Mouse (Mus musculus): ENCODE measurements around the gene Tulp4. TPM values are rescaled to one million over a fixed set of nuclear protein-coding genes. Genes with fewer than 3 reads are reported as not detected.

Tulp4 gene
- polyA plus RNA-seq (2012; rRNA removed) = 67.0 and 70.0 TPM in 2 replicates

DNA sequence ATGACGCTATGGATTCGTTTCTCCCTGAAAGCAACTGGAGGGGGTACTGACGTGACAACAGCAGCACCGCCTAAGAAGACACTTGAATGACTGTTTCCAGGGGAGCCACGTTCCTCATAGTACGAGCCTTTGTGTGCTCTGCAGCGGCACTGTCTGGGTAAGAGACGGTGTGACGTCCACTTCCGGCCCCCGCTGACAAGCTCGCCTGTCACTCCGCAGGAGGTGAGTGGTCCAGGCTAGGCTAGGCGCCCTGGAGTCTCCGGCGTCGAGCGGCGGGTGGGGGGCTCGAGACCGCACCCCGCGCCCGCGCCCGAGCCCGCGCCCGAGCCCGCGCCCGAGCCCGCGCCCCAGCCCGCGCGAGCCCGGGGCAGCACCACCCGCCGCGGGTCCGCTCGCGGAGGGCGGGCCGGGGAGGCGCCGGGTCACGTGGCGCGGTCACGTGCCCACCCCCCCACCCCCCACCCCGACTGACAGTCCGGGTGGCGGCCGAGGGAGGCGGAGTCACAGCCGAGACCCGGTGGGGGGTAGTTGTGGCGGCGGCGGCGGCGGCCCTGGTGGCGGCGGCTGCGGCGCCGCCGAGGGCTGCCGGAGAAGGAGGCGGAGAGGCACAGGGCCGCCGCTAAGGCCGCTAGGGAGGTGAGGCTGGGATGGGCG lies at the start of gene Tulp4:
Gene Tulp4, plus strand, starts transcription at position 77 of the 654 bp plus-strand sequence.
- WGBS = 1% methylated on average over 63 of the region's 76 CpGs
- TF ChIP-seq CTCF (IDR thresholded peaks at IDR 0.05; ENCODE audit: insufficient read depth, low read length) (no peak), POLR2A (IDR thresholded peaks at IDR 0.05; ENCODE audit: borderline replicate concordance, extremely low read depth, low read depth, low read length) (peak; percentile 76; the same call in 1 of the 2 replicates)
- Histone ChIP-seq H3K4me3 (replicated peaks; ENCODE audit: extremely low read depth, low read depth, low read length) (peak within 1 kb of the TSS; percentile 98), H3K4me1 (ENCODE audit: control insufficient read depth, insufficient read depth, low read length) (peaks cover 4% of the 10 kb centered on the region; the same call in 1 of the 2 replicates)
- DNase-seq = peak; percentile 85

DNA sequence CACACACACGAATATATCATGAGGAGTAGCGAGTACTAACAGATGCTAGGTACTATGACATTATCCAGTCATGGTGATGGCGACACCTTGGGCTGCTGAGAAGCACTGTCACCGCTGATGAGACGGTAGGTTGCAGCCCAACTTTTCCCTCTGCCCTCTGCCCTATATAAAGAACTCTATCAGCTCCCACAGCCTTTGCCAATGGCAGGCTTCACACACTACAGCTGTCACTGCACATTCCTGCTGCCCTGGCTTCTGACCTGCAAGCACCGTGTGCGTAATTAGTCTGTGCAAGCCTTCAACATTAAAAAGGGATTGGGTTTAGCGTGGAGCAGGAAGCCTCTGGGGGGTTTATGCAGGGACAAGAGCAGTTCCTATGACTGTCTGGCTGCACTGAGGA lies 43.4 kb upstream of the Tulp4 start:
- Histone ChIP-seq H3K4me3 (replicated peaks; ENCODE audit: extremely low read depth, low read depth, low read length) (no peak overlapping the region), H3K4me1 (ENCODE audit: control insufficient read depth, insufficient read depth, low read length) (no peaks in the 10 kb centered on the region)
- 79% methylated on average over 8 of the region's 8 CpGs for WGBS
- no peak for DNase-seq
- TF ChIP-seq CTCF (IDR thresholded peaks at IDR 0.05; ENCODE audit: insufficient read depth, low read length) = no peak
- TF ChIP-seq POLR2A (IDR thresholded peaks at IDR 0.05; ENCODE audit: borderline replicate concordance, extremely low read depth, low read depth, low read length) = no peak

DNA sequence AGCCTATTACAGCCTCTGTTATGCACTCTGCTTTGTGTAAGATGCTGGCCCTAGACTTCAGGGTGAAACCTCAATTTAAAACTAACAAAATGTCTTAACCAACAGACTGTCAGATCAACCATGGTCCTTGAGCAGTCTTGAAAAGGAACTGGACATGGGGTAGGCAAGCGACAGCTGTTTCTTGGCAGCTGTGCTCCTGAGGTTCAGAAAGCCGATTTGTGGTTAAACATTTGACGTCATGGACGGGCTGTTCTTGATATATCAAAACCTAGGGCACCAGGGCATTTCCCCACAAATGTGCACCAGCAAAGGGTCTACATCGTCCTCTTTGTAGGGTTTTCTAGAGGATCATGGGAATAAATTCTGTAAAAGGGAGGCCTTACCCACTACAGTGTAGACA lies 42.7 kb upstream of the Tulp4 start:
- DNase-seq = no peak
- TF ChIP-seq CTCF (IDR thresholded peaks at IDR 0.05; ENCODE audit: insufficient read depth, low read length) (no peak), POLR2A (IDR thresholded peaks at IDR 0.05; ENCODE audit: borderline replicate concordance, extremely low read depth, low read depth, low read length) (no peak)
- WGBS = 78% methylated on average over 5 of the region's 5 CpGs
- Histone ChIP-seq H3K4me1 (ENCODE audit: control insufficient read depth, insufficient read depth, low read length) (no peaks in the 10 kb centered on the region), H3K4me3 (replicated peaks; ENCODE audit: extremely low read depth, low read depth, low read length) (no peak overlapping the region)

DNA sequence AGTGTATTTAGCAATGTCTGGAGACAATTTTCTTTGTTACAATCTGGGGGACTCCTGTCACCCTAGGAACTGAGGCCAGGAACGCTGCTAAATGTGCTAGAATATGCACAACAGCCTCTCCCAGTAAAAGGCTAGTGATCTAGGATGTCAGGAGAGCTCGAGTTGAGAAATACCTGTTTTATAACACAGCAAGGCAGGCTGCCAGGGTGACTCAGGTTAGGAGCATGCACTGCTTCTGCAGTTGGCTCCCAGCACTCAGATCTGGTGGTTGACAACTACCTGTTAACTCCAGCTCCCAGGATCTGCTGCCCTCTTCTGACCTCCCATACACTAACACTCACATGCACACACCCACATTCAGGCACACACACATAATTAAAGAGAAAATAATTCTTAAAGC lies 40.2 kb upstream of the Tulp4 start:
- H3K4me3 ChIP-seq (replicated peaks; ENCODE audit: extremely low read depth, low read depth, low read length) = no peak overlapping the region
- H3K4me1 ChIP-seq (ENCODE audit: control insufficient read depth, insufficient read depth, low read length) = no peaks in the 10 kb centered on the region
- 77% methylated on average over 2 of the region's 2 CpGs for WGBS
- no peak for TF ChIP-seq CTCF (IDR thresholded peaks at IDR 0.05; ENCODE audit: insufficient read depth, low read length)
- TF ChIP-seq POLR2A (IDR thresholded peaks at IDR 0.05; ENCODE audit: borderline replicate concordance, extremely low read depth, low read depth, low read length) = no peak
- DNase-seq = no peak

DNA sequence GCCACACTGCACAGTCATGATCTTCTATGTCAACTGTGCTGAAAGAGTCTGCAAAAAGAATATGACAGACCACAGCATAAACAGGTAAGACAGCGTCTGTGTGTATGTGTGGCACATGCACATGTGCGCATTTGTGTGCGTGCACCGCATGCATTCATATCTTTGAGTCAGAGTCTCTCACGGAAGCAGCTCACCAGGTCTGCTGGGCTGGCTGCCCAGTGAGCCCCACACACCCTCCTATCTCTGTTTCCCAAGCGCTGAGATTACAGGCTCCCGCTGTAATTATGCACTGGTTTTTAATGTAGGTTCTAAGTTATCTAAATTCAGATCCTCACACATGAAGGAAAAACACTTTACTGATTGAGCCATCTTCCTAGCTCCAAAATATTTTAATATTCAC lies 38.6 kb upstream of the Tulp4 start:
- no peak for DNase-seq
- Histone ChIP-seq H3K4me3 (replicated peaks; ENCODE audit: extremely low read depth, low read depth, low read length) (no peak overlapping the region), H3K4me1 (ENCODE audit: control insufficient read depth, insufficient read depth, low read length) (no peaks in the 10 kb centered on the region)
- TF ChIP-seq CTCF (IDR thresholded peaks at IDR 0.05; ENCODE audit: insufficient read depth, low read length) (no peak), POLR2A (IDR thresholded peaks at IDR 0.05; ENCODE audit: borderline replicate concordance, extremely low read depth, low read depth, low read length) (no peak)
- WGBS = 96% methylated on average over 7 of the region's 7 CpGs

DNA sequence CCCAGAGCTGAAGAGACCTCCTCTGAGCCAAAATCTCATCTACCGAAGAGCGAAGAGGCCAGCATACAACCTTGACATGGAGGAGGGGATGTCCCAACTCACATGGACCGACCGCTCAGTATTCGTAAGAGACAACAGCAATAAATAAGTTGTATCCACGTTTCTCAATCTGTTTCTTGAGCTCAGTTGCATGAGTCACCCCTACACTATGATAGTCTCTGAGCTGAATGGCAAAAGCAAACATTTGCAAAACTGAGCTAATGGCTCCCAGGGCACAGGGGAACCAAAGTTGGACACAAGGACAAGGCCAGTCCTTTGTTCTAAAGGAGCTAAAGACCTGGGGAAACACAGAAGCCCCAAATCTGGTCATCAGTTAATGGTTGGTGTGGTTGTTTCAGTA lies 36.4 kb upstream of the Tulp4 start:
- Histone ChIP-seq H3K4me1 (ENCODE audit: control insufficient read depth, insufficient read depth, low read length) (no peaks in the 10 kb centered on the region), H3K4me3 (replicated peaks; ENCODE audit: extremely low read depth, low read depth, low read length) (no peak overlapping the region)
- WGBS = 87% methylated on average over 6 of the region's 6 CpGs
- TF ChIP-seq POLR2A (IDR thresholded peaks at IDR 0.05; ENCODE audit: borderline replicate concordance, extremely low read depth, low read depth, low read length) (no peak), CTCF (IDR thresholded peaks at IDR 0.05; ENCODE audit: insufficient read depth, low read length) (no peak)
- no peak for DNase-seq

DNA sequence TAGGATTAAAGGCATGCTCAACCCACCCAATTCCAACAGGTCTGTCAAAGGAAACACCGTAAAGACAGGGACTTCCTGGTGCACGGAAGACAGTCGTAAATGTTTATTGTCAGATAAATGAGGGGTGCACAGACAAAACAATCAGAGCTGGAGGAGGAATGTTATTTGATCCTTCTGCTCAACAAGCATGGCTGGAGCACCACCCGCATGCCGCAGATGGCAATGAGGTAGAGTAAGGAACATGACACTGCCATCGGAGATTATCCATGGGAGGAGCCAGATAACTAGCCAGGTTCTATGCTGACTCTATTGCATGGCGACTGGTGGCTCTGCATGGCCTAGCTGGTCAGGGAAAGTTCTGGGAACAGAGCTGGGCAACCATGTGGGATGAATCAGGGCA lies 32.8 kb upstream of the Tulp4 start:
- no peak for DNase-seq
- Histone ChIP-seq H3K4me3 (replicated peaks; ENCODE audit: extremely low read depth, low read depth, low read length) (no peak overlapping the region), H3K4me1 (ENCODE audit: control insufficient read depth, insufficient read depth, low read length) (no peaks in the 10 kb centered on the region)
- TF ChIP-seq POLR2A (IDR thresholded peaks at IDR 0.05; ENCODE audit: borderline replicate concordance, extremely low read depth, low read depth, low read length) = no peak
- TF ChIP-seq CTCF (IDR thresholded peaks at IDR 0.05; ENCODE audit: insufficient read depth, low read length) = no peak
- 75% methylated on average over 7 of the region's 7 CpGs for WGBS

DNA sequence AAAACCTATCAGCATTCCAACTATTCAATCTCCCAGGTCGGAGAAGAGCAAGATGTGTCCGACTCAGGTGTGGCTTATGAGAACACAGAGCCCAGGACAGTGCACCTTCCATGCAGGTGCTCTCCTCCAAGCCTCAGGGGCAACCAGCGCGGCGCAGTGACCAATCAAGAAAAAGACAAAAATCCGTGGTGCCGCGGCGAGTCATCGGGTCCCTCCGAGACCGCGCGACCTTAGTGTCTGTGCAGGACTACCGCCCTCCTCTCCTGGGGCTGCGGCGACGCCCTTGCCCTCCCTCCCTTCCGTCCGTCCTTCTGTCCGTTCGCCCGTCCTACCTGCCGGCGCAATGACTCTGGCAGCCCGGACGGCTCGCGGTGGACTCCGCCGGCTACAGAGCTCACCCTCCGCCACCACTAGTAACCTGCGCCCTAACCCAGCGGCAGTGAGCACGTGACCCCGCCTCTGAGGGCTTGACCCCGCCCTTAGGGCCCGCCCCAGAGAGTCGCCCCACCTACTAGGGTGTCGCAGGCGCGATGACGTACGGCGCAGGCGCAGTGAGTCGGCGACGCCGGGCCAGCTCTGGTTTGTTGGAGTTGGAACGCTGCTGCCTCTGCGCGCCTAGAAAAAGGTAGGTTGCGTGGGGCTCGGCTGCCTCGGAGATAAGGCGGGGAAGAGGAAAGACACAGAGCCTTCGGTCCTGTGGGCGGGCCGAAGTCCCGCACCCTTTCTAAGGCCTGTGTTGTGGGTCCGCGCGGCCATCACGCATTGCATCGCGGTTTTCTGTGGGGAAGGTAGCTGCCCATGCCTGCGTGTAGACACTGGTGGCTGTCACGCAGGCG lies 26.7 kb upstream of the Tulp4 start, which contains the start of the genes Serac1 and Gtf2h5:
Gene Serac1, minus strand, starts transcription at position 455 of the 836 bp plus-strand sequence.
Gene Gtf2h5, plus strand, starts transcription at position 500 of the 836 bp plus-strand sequence.
- under 1% methylated on average over 70 of the region's 70 CpGs for WGBS
- TF ChIP-seq CTCF (IDR thresholded peaks at IDR 0.05; ENCODE audit: insufficient read depth, low read length) (no peak), POLR2A (IDR thresholded peaks at IDR 0.05; ENCODE audit: borderline replicate concordance, extremely low read depth, low read depth, low read length) (peak; percentile 88)
- Histone ChIP-seq H3K4me1 (ENCODE audit: control insufficient read depth, insufficient read depth, low read length) (no peaks in the 10 kb centered on the region), H3K4me3 (replicated peaks; ENCODE audit: extremely low read depth, low read depth, low read length) (peak within 1 kb of the TSS; percentile 86)
- peak; percentile 99 for DNase-seq

DNA sequence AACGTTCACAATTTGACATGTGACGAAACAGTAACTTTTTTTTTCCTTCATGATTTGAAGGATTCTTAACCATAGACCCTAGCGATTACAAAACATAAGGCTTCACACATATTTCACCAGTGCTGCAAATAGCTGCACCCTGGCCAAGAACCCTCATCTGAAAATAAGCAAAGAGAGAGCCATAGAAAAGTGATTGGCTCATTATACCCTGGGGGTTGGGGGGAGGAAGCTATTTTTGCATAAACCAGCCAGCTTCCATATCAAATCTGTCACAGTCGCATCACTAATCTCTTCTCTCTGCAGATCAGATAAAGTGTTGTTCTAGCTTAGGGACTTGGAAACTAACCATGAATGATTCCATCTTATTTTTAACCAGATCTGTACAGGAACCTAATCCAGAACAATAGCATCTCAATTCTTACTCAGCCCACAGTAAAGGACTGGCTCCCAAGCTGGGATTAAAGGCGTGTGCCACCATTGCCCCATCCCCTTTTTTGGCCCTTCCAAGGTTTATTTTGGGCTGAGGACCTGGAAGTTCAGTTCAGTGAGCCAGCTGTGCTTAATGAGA lies 22.8 kb upstream of the Tulp4 start:
- 70% methylated on average over 5 of the region's 5 CpGs for WGBS
- DNase-seq = no peak
- no peak for TF ChIP-seq CTCF (IDR thresholded peaks at IDR 0.05; ENCODE audit: insufficient read depth, low read length)
- no peak for TF ChIP-seq POLR2A (IDR thresholded peaks at IDR 0.05; ENCODE audit: borderline replicate concordance, extremely low read depth, low read depth, low read length)

More for the DNA sequence above, 22.8 kb upstream of the Tulp4 start:
- H3K4me3 ChIP-seq (replicated peaks; ENCODE audit: extremely low read depth, low read depth, low read length) = no peak overlapping the region
- H3K4me1 ChIP-seq (ENCODE audit: control insufficient read depth, insufficient read depth, low read length) = no peaks in the 10 kb centered on the region

Measured in lung, adult 2 months (tissue).